Mouse (Mus musculus) fibroblast of lung, adult 2 months (primary cell): ENCODE data around the gene Txn2.
"Not testable (repeated sequence)": the region's sequence is repeated elsewhere in the genome, so short reads cannot be mapped to it uniquely, and the experiment has no call there.

Experiments
- DNase-seq: peaks from one replicate; pipeline ENCODE4 v3.0.0-alpha.2; 2011; ENCODE audit warnings: low read depth

Gene Txn2

DNA sequence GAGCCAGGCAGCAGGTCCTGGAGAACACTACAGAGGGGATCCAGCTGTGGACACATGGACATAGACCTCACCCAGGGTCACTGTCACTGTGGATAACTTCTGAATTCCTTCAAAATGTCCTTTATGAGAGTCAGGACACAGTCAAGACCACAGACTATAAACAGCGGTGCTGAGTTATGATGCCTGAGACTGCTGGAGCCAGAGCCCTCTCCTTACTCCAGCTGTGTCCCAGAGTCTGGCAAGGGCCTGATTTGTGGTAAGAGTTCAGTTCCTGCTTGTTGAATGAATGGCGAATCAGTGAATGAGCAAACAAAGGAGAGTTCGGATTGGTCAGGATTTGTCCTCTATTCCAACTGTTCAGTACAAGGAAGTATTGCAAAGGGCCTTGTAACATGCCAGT is 52.1 kb downstream of the Txn2 start:
- DNase-seq, result no peak

DNA sequence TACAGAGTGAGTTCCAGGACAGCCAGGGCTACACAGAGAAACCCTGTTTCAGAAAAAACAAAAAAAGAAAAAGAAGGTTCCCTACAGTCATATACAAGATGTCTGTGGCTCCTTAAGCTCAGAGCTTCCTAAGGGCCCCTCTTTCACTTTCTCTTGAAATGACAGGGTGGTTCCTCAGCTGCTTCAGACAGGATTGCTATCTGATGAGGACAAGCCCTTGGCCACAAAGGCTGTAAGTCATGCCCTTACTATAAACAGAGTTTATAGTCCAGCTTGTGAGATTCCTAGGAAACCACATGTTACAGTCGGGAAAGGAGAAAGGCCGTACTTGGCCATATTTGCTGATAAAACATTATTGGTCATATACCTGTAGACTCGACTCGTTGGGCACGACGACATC is 52.9 kb downstream of the Txn2 start:
- DNase-seq, result no peak

DNA sequence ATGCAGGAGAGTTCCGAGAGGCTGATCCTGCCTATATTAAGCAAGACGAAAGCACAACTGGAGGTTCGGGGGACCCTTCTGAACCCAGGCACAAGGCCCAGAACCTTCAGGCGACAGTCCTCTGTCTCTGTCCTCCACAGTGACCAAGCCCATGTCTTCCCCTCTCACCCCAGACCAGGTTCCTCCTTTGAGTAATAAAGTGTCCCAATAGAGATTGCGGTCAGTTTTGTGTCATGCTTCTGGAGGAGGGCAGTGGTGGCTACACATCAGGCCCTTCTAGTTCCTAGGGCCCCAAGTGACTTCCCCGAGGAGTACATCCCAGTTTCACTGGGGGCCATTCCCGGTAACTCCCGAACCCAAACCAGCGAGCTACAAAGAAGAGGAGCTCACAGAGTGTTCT is 54.0 kb downstream of the Txn2 start:
- no peak for DNase-seq

DNA sequence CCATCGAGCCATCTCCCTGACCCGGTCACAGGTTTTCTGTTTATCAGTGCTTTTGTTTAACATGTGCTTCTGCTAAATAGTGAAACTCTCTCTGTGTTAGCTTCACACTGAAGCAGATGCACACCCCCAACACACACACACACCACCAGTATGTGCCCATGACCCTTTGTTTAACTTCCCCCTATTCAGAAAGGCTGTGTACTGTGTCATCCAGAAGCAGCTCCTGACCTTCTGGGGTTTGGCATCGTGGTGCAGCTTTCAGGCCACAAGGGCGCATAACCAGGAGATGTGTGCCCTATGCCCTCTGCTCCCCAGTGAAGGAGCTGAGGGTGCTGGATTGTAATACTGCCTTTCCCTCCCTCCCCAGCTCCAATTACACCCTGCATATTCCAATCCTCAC is 54.5 kb downstream of the Txn2 start:
- DNase-seq, result no peak

DNA sequence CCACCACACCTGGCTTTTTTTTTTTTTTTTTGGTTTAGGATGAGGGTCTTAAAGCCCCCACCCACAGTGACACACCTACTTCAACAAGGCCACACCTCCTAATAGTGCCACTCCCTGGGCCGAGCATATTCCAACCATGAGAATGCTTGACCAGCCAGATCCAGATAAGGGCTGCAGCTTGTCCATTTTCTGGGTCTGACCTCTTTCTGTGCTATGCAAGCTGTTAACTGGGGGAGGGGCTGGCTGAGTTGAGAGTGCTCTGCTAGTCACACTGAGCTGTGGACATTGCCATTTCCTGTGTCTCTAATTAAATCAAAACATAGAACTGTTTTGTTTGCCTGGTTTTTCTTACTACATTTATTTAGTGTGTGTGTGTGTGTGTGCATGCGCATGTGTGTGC is 55.2 kb downstream of the Txn2 start:
- no peak for DNase-seq

DNA sequence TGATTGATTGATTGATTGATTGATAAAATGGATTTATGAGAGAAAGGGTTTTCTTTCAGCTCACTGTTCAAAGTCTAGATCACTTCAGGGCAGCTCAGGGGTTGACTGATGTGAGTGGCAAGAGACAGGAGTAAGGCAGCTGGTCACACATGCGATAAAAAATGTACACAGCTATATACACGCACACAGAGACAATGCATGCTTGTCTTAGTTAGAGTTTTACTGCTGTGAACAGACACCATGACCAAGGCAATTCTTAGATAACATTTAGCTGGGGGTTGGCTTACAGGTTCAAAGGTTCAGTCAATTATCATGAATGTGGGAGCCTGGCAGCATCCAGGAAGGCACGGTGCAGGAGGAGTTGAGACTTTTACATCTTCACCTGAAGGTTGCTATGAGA is 55.8 kb downstream of the Txn2 start:
- no peak for DNase-seq

DNA sequence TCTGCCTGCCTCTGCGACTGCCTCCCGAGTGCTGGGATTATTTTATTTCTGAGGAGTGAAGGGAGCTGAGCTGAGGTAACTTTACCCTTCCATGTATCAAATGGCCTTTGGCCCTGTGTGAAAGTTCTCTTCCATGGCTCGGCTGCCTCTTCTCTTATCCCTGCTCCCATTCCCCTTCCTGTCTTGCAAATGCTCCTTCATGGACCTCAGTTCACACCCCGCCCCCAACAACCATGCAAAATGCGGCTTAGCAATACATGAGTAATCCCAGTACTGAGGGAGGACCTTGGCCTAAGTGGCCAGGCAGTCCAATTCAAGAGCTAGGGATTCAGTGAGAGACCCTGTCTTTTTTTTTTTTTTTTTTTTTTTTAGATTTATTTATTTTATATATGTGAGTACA is 60.5 kb downstream of the Txn2 start:
- no peak for DNase-seq

DNA sequence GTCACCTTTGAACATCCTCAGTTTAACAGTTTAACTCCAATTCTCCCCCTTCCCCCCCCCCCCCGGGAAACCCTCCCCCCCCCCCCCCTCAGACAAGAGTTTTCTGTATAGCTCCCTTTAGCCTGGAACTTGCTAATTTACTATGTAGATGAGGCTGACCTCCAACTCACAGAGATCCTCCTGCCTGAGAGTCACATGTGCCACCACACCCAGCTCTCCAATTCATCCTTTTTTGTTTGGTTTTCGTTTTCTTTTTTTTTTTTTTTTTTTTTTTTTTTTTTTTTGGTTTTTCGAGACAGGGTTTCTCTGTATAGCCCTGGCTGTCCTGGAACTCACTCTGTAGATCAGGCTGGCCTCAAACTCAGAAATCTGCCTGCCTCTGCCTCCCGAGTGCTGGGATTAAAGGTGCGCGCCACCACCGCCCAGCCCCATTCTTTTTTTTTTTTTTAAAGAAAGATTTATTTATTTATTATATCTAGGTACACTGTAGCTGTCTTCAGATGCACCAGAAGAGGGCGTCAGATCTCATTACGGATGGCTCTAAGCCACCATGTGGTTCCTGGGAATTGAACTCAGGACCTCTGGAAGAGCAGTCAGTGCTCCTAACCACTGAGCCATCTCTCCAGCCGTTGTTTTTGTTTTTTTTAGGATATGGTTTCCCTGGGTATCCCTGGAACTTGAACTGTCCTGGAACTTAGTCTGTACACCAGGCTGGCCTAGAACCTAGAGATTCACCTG is 61.4 kb downstream of the Txn2 start:
- DNase-seq, result not testable (repeated sequence)

DNA sequence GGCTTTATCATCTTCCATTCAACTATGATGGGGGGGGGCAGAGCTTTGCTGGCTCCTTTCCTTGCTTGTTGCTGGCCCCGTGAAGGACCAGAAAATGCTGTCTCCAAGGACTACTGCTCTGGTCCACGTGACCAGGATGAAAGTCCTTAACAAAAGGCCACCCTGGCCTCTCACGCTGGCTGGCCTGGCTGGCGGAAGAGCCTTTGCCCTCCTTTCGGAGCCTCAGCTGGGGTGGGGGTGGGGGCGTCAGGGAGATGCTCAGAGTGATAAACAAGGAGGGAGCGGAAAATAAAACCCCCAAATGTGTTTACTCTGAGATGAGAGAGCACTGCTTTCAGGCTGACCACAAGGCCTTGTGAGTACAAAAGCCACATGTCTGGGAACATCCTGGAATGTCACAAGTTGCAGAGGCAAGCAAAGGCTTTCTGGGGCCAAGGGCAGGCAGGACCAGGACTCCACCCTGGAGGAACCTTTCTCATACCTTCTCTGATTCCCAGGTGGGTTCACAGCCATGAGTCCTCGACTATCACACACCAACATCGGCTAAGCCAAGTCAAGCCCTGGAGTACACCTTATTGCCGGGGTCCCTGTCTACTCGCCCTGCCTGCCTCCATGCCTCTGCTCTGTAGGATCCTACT is 62.1 kb downstream of the Txn2 start:
- DNase-seq, result no peak
